Mouse (Mus musculus): ENCODE measurements around the gene Zfp524. TPM values are rescaled to one million over a fixed set of nuclear protein-coding genes. Genes with fewer than 3 reads are reported as not detected.

Zfp524 gene
- 11.3 and 12.1 TPM in 2 replicates for polyA plus RNA-seq (2015; fragmentation: Nextera tagmentation; extraction: Ambion mirVana)

DNA sequence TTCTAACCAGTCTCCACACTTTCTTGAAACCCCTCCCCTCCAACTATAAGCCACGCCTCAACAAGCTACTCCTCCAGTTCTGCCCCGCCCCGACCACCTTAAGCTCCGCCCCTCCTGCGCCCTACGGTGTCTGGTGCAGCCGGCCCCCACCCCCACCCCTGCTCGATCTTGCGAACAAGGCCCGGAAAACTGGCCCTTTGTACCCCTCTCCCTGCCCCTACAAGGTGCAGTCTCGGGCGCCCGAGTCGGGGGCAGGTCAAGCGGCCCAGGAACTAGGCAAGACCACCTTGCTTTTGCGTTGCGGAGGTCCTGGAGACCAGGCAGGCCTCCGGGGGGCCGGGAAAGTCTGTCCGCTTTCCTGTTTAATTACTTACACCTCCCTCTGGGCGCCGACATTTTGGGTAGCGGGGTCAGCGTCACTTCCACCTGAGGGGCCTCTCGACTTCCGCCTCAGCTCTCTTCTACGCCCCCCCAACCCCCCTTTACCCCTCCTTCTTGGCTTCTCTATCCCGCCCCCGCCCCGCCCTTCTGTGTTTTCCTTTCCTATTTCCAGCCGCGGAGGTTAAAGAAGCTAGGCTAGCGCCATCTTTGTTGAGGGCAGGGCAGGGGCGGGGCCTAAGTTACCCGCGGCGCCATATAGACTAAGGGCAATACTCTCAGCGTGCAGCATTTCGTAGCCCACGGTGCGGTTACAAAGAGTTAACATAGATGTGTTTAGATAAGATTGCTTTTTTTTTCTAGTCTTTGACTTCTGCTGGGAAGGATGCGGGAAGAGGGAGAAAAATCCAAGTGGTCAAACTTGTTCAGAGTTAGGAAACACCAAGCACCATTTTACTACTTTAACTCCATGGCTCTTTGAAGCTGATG is at the start of gene Zfp524, which contains the start of gene Fiz1:
Gene Zfp524, plus strand, starts transcription at position 165 of the 867 bp plus-strand sequence.
Gene Fiz1, minus strand, starts transcription at position 447 of the 867 bp plus-strand sequence.
- Histone ChIP-seq H3K27me3 (no peaks in the 10 kb centered on the region), H3K9ac (peak within 1 kb of the TSS; percentile 83), H3K4me3 (peak within 1 kb of the TSS; percentile 79), H3K27ac (peak within 1 kb of the TSS; percentile 99), H3K4me2 (peak within 1 kb of the TSS; percentile 64), H3K4me1 (replicated peaks) (peaks cover 7% of the 10 kb centered on the region), H3K9me3 (replicated peaks) (no peaks in the 10 kb centered on the region), H3K36me3 (peaks cover 43% of the 10 kb centered on the region)
- peak; percentile 79 for ATAC-seq (replicated peaks; ENCODE audit: insufficient number of reproducible peaks, insufficient read depth, low FRiP score, low read depth)
- under 1% methylated on average over 42 of the region's 42 CpGs for WGBS

DNA sequence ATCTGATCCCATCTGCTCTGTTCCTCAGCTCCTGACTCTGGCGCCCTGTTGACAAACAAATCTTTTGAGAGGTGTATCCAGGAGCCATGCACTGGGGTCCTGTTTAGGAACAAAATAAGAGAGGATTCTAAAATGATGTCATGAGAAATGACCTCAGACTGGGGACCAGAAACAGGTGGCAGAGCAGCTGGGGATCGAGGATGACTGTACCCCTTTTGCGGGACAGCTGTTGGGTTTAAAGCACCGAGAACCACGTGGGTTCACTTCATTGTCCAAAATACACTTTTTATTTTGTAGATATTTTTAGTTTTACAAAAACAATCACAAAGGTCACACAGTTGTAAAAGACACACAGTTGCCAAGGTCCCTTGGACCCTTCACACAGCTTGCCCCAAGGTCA is 49.2 kb upstream of the Zfp524 start:
- Histone ChIP-seq H3K36me3 (no peaks in the 10 kb centered on the region), H3K27ac (no peak overlapping the region), H3K9ac (no peak overlapping the region), H3K27me3 (peaks cover 7% of the 10 kb centered on the region; the same call in 1 of the 2 replicates), H3K4me1 (replicated peaks) (0 out of 2 replicates have a peak, but pooled peaks cover 3% of the 10 kb centered on the region), H3K9me3 (replicated peaks) (no peaks in the 10 kb centered on the region), H3K4me3 (no peak overlapping the region), H3K4me2 (no peak overlapping the region)
- WGBS, result 79% methylated on average over 5 of the region's 5 CpGs
- ATAC-seq (replicated peaks; ENCODE audit: insufficient number of reproducible peaks, insufficient read depth, low FRiP score, low read depth), result no peak

DNA sequence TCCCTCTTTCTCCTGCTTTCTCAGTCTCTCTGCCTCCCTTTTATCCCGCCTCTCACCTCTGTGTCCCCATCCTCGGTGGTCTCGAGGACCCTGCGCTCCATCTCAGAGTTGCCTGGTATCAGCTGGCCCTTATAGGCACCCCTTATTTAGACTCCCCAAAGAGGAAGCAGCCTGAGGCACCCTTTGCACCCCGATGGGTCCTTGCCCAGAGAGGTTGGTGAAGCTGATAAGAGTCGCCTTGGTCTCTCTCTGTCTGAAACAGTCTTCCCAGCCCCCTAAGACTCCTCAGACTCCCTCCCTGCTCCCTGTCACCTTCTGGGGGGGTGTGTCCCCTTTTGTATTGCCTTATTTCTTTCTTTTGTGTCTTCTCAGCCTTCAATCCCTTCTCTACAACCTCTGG is 43.1 kb upstream of the Zfp524 start, which contains the start of gene Sbk3:
Gene Sbk3, minus strand, starts transcription at position 101 of the 400 bp plus-strand sequence.
- no peaks in the 10 kb centered on the region for H3K36me3 ChIP-seq
- 0 out of 2 replicates have a peak within 1 kb of the TSS, but pooled peaks have one; percentile 4 for H3K4me2 ChIP-seq
- H3K9ac ChIP-seq, result no peak within 1 kb of the TSS
- peak within 1 kb of the TSS; percentile 59 for H3K27ac ChIP-seq
- peaks cover 14% of the 10 kb centered on the region for H3K4me1 ChIP-seq (replicated peaks)
- H3K27me3 ChIP-seq, result peaks cover 7% of the 10 kb centered on the region; the same call in 1 of the 2 replicates
- H3K9me3 ChIP-seq (replicated peaks), result no peaks in the 10 kb centered on the region
- H3K4me3 ChIP-seq, result no peak within 1 kb of the TSS
- WGBS, result 43% methylated on average over 6 of the region's 6 CpGs
- no peak for ATAC-seq (replicated peaks; ENCODE audit: insufficient number of reproducible peaks, insufficient read depth, low FRiP score, low read depth)

DNA sequence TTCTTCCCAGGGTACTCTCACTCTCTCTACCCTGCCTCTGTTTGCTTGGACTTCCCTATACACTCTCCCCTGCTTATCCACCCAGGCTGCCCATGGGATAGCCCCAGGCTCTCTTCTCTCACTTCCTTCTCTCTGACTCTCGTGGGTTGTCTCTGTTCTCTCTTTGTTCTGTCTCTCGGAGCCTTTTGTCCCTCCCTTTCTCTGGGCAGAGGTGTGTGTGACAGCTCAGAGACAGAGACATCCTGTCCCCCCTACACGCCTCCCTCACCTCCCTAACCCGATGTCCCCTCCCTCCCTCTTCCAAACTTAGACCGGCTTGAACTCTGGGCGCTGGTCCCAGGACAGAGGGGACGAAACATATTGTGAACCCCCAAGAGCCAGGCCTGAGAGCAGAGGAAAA is 42.5 kb upstream of the Zfp524 start:
- H3K4me1 ChIP-seq (replicated peaks), result peaks cover 14% of the 10 kb centered on the region
- H3K27ac ChIP-seq, result peak overlapping the region; percentile 59
- no peak for ATAC-seq (replicated peaks; ENCODE audit: insufficient number of reproducible peaks, insufficient read depth, low FRiP score, low read depth)
- H3K4me3 ChIP-seq, result no peak overlapping the region
- H3K36me3 ChIP-seq, result no peaks in the 10 kb centered on the region
- no peak overlapping the region for H3K9ac ChIP-seq
- no peaks in the 10 kb centered on the region for H3K9me3 ChIP-seq (replicated peaks)
- peaks cover 7% of the 10 kb centered on the region; the same call in 1 of the 2 replicates for H3K27me3 ChIP-seq
- WGBS, result 16% methylated on average over 7 of the region's 7 CpGs
- H3K4me2 ChIP-seq, result 0 out of 2 replicates have a peak overlapping the region, but pooled peaks have one; percentile 4

DNA sequence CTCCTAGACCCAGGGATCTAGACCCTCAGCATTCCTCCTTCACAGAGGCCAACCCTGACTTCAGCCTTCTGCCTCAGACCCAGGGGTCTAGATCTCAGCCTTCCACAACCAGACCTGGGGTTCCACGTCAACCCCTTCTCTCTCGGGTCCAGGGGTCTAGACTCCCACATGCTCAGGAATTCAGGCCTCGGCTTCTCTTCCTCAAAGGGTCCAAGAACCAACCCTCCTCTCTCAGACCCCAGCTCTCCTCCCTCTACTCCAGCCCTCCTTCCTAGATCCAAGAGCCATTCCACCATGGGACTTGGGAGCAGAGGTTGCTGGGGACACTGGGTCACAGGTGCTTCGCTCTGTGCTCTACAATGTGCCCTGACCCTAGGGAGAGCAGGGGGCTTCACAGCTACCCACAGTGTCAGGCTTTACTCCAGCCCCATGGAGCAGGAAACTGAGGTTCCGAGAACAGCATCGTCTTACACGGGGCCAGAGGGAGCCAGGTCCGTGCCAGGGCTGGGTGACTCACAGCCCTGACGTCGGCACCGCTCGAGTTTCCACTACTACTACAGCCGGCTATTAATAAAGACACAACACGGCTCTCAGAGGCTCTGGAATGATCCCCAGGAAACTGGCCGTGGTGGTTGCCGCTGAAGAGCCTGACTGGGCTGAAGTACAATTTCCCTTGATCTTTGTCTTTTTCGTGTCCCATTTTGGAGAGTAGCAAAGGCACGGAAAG is 41.7 kb upstream of the Zfp524 start:
- peaks cover 4% of the 10 kb centered on the region; the same call in 1 of the 2 replicates for H3K27me3 ChIP-seq
- no peaks in the 10 kb centered on the region for H3K36me3 ChIP-seq
- H3K4me1 ChIP-seq (replicated peaks), result peaks cover 14% of the 10 kb centered on the region
- H3K9ac ChIP-seq, result no peak overlapping the region
- H3K9me3 ChIP-seq (replicated peaks), result no peaks in the 10 kb centered on the region
- peak overlapping the region; percentile 59 for H3K27ac ChIP-seq
- H3K4me2 ChIP-seq, result no peak overlapping the region
- 39% methylated on average over 18 of the region's 18 CpGs for WGBS
- ATAC-seq (replicated peaks; ENCODE audit: insufficient number of reproducible peaks, insufficient read depth, low FRiP score, low read depth), result peak; percentile 70
- no peak overlapping the region for H3K4me3 ChIP-seq

DNA sequence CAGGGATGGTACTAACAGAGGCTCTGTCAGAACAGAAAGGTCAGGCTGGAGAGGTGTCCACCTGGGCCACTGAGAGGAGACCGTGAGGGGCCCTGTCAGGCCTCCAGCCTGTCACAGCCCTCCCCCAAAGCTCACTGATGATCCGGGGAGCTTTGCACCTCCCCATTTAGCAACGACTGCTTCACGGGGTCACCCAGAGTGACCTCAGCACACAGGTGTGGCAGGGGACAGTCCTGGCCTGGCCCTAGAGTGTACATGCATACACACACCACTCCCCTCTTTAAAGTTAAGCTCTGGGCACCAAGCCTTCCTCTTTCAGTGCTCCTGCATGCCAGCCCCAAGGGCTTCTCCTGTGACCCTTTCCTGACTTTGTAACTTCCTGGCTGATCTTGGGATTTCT is 38.8 kb upstream of the Zfp524 start:
- Histone ChIP-seq H3K9ac (no peak overlapping the region), H3K27me3 (no peaks in the 10 kb centered on the region), H3K4me1 (replicated peaks) (peaks cover 20% of the 10 kb centered on the region), H3K4me2 (no peak overlapping the region), H3K27ac (no peak overlapping the region), H3K9me3 (replicated peaks) (no peaks in the 10 kb centered on the region), H3K36me3 (no peaks in the 10 kb centered on the region), H3K4me3 (no peak overlapping the region)
- ATAC-seq (replicated peaks; ENCODE audit: insufficient number of reproducible peaks, insufficient read depth, low FRiP score, low read depth), result no peak
- WGBS, result 54% methylated on average over 4 of the region's 4 CpGs

DNA sequence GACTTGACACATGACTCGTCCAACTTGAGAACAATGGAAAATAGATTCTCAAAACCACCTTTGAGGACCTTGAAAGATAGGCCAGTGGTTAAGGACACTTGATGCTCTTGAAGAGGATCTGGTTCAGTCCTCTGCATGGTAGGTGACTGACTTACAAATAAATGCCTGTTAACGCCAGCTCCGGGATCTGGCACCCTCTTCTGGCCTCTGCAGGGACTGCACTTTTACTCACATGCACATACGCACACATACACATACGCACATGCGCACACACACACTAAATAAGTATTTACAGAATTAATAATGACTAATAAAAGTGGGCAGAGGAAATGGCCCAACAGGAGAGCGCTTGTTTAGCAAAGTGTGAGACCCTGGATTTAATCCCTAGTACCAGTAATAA is 37.4 kb upstream of the Zfp524 start:
- Histone ChIP-seq H3K4me2 (no peak overlapping the region), H3K4me1 (replicated peaks) (peaks cover 17% of the 10 kb centered on the region), H3K4me3 (no peak overlapping the region), H3K27ac (no peak overlapping the region), H3K9ac (no peak overlapping the region), H3K9me3 (replicated peaks) (no peaks in the 10 kb centered on the region), H3K27me3 (no peaks in the 10 kb centered on the region), H3K36me3 (no peaks in the 10 kb centered on the region)
- WGBS, result 87% methylated on average over 7 of the region's 7 CpGs
- ATAC-seq (replicated peaks; ENCODE audit: insufficient number of reproducible peaks, insufficient read depth, low FRiP score, low read depth), result no peak

DNA sequence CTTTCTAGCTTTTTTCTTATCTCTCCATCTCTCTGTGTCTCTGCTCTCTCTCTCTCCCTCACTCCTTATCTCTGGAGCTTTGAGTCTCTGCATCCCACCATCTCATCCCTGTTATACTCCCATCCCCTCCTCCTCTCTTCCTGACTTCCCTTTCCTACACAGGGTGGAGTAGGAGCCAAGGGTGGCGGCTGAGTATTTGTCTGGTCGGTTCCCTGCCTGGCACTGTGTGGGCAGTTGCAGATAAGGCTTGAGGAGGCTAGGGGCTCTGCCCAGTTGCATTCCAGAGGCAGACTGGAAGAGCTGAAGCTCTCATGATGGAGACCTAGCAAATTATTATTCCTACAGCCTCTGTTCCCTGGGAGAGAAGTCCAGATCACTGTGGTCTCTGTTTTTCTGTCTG is 26.0 kb upstream of the Zfp524 start:
- Histone ChIP-seq H3K4me1 (replicated peaks) (peaks cover under 1% of the 10 kb centered on the region; the same call in 1 of the 2 replicates), H3K9me3 (replicated peaks) (no peaks in the 10 kb centered on the region), H3K36me3 (peaks cover 10% of the 10 kb centered on the region), H3K9ac (no peak overlapping the region), H3K27me3 (peaks cover 5% of the 10 kb centered on the region), H3K4me3 (no peak overlapping the region), H3K4me2 (no peak overlapping the region), H3K27ac (no peak overlapping the region)
- ATAC-seq (replicated peaks; ENCODE audit: insufficient number of reproducible peaks, insufficient read depth, low FRiP score, low read depth), result 0 out of 2 replicates have a peak, but pooled peaks have one; percentile 49
- 23% methylated on average over 2 of the region's 2 CpGs for WGBS

DNA sequence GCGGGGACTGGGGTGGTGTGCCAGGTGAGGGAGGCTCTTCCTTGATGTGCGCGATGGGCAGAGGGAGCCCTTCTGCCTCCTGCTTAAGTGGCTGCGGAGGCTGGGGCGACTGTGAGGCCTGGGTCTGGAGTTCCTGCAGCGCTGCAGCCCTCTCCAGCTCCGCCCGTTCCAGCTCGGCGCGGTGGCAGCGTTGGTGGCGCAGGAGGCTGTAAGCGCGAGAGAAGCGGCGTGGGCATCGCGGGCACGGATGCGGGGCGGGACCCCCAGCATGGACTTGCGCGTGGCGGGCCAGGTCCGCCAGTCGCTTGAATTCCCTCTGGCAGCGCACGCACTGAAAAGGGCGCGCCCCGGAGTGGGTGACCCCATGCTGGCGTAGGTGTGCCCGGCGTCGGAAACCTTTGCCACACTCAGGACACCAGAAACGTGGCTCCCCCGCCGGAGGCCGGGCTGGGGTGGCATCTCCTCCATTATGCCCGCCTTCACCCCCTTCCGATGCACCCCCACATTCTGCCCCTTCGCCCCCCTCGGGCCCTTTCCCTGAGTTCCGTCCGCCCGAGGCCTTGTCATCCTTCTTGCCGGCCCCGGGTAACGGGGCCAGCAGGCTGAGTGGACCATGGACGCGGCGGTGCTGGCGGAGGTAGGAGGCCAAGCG is 20.7 kb upstream of the Zfp524 start:
- peak overlapping the region; percentile 82 for H3K4me2 ChIP-seq
- no peak for ATAC-seq (replicated peaks; ENCODE audit: insufficient number of reproducible peaks, insufficient read depth, low FRiP score, low read depth)
- peak overlapping the region; percentile 71 for H3K4me3 ChIP-seq
- no peak overlapping the region for H3K27ac ChIP-seq
- peaks cover 22% of the 10 kb centered on the region for H3K36me3 ChIP-seq
- peaks cover 27% of the 10 kb centered on the region for H3K4me1 ChIP-seq (replicated peaks)
- no peaks in the 10 kb centered on the region for H3K9me3 ChIP-seq (replicated peaks)
- 43% methylated on average over 51 of the region's 55 CpGs for WGBS
- peaks cover 20% of the 10 kb centered on the region for H3K27me3 ChIP-seq
- no peak overlapping the region for H3K9ac ChIP-seq

DNA sequence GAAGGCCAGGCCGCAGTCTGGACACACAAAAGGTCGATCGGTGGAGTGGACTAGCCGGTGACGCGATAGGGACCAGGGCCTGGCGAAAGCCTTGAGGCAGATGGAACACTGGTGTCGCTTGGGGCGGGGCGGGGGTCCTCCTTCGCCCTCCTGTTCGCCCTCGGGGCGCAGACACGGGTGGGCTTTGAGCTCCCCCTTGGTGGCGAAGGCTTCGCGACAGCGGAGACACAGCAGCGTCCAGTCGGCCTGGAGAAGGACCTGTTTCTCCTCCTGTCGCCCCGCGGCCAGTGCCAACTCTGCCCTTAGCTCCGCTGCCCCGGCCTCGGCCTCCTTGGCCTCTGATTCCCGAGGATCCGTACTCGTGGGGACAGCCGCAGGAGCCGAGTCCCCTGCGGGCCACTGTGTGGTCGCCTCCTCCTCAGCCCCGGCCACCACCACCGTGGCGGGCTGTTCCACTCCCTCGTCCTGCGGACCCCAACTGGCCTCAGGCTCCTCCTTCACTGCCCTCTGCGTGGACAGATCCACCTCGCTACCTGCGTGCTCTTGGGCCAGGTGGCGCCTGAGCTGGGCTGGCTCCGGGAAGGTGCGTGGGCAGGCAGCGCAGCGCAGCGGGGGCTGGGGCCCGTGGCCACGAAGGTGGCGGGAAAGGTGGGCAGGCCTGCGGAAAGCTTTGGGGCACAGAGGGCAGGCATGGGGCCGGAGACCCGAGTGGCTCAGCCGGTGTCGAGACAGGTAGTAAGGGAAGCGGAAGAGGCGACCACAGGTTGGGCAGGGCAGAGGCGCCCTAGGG is 20.0 kb upstream of the Zfp524 start:
- 49% methylated on average over 59 of the region's 59 CpGs for WGBS
- Histone ChIP-seq H3K4me2 (peak overlapping the region; percentile 82), H3K9ac (peak overlapping the region; percentile 10; the same call in 1 of the 2 replicates), H3K9me3 (replicated peaks) (no peaks in the 10 kb centered on the region), H3K4me1 (replicated peaks) (peaks cover 27% of the 10 kb centered on the region), H3K4me3 (peak overlapping the region; percentile 71), H3K36me3 (peaks cover 22% of the 10 kb centered on the region), H3K27ac (no peak overlapping the region), H3K27me3 (peaks cover 20% of the 10 kb centered on the region)
- no peak for ATAC-seq (replicated peaks; ENCODE audit: insufficient number of reproducible peaks, insufficient read depth, low FRiP score, low read depth)
